Mouse (Mus musculus): ENCODE measurements at regions not wholly inside any gene's neighbourhood (a gene's known extent, or its start where the extent isn't known, plus 50 kb on each side); places are given as distances from the start of the nearest gene placed in this dataset.
"Not testable (repeated sequence)": the region's sequence is repeated elsewhere in the genome, so short reads cannot be mapped to it uniquely, and the experiment has no call there.

DNA sequence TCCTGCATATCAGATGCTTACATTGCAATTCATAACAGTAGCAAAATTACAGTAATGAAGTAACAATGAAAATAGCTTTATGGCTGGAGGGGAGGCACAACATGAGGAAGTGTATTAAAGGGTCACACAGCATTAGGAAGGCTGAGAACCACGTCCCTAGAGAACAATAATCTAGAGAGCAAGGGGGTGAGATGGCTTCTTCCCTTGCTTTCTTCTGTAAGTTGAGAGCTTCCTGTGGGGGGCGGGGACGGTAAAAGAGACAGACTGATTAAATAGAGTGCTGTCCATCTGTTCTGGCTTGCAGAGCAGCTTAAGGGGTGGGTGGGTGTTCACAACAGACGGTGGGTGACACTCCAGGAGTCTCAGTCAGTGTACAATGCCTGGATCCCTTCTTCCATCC lies 68.2 kb upstream of the Lrpprc start:
- H3K4me3 ChIP-seq (ENCODE audit: low read depth, low read length), result no peak overlapping the region
- H3K27ac ChIP-seq (ENCODE audit: low read length), result no peak overlapping the region
- 18% methylated on average over 4 of the region's 4 CpGs for WGBS
- no peak for DNase-seq (ENCODE audit: low spot score)
- H3K9ac ChIP-seq (replicated peaks; ENCODE audit: low read depth), result no peak overlapping the region
- no peaks in the 10 kb centered on the region for H3K9me3 ChIP-seq (ENCODE audit: low read length)
- H3K36me3 ChIP-seq (ENCODE audit: insufficient read depth, low read length), result no peaks in the 10 kb centered on the region
- H3K4me1 ChIP-seq (ENCODE audit: insufficient read depth, low read depth, low read length), result no peaks in the 10 kb centered on the region
- H3K4me2 ChIP-seq (replicated peaks; ENCODE audit: low read depth, low read length), result no peak overlapping the region
- TF ChIP-seq CTCF (IDR thresholded peaks at IDR 0.05) (no peak), EP300 (IDR thresholded peaks at IDR 0.05) (no peak)
- ATAC-seq, result no peak
- no peaks in the 10 kb centered on the region for H3K27me3 ChIP-seq (replicated peaks; ENCODE audit: insufficient read depth, low read length)

DNA sequence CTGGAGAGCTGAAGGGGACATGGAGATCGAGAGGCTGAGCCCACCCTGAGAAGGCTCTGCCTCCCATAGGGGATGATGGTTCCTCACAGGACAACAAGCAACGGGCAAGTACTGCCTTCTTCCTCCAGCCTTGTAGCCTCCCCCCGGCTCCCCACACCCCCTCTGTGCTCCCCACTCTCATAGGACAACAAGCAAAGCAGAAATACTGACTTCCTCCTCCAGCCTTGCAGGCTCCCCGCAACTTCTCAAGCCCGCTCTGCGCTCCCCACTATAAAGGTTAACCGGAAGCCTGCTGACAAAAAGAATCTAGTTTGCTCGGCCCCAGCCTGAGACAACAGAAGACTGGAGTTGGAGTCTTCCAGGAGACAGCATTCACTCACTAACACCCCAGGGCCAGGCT lies 69.3 kb upstream of the Lrpprc start:
- Histone ChIP-seq H3K9me3 (ENCODE audit: low read length) (no peaks in the 10 kb centered on the region), H3K4me3 (ENCODE audit: low read depth, low read length) (no peak overlapping the region), H3K4me2 (replicated peaks; ENCODE audit: low read depth, low read length) (no peak overlapping the region), H3K27me3 (replicated peaks; ENCODE audit: insufficient read depth, low read length) (no peaks in the 10 kb centered on the region), H3K9ac (replicated peaks; ENCODE audit: low read depth) (no peak overlapping the region), H3K27ac (ENCODE audit: low read length) (no peak overlapping the region), H3K36me3 (ENCODE audit: insufficient read depth, low read length) (no peaks in the 10 kb centered on the region), H3K4me1 (ENCODE audit: insufficient read depth, low read depth, low read length) (no peaks in the 10 kb centered on the region)
- DNase-seq (ENCODE audit: low spot score) (no peak), ATAC-seq (no peak; the same call in 1 of the 2 replicates)
- 56% methylated on average over 8 of the region's 8 CpGs for WGBS
- no peak for TF ChIP-seq CTCF (IDR thresholded peaks at IDR 0.05)
- TF ChIP-seq EP300 (IDR thresholded peaks at IDR 0.05), result no peak

DNA sequence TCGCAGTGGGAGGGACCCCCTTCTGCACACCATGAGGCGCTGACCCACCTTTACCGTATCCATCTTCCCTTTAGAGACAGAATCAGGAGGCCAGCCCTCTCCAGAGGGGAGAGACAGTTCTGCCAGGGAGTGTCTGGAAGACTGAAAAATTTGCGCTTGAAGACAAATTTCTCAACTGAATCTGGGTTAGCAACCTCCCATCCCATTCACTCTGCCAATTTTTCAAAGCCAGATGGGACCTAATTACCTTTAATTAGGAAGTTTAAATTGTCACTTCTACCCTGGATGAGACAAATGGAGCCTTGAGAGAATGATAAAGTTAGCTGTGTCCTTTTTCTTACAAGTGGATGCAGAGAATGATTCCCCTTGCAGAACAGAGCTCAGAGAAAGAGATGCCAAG lies 70.2 kb upstream of the Lrpprc start:
- no peaks in the 10 kb centered on the region for H3K4me1 ChIP-seq (ENCODE audit: insufficient read depth, low read depth, low read length)
- no peaks in the 10 kb centered on the region for H3K27me3 ChIP-seq (replicated peaks; ENCODE audit: insufficient read depth, low read length)
- DNase-seq (ENCODE audit: low spot score) (no peak), ATAC-seq (no peak)
- no peak overlapping the region for H3K27ac ChIP-seq (ENCODE audit: low read length)
- H3K4me3 ChIP-seq (ENCODE audit: low read depth, low read length), result no peak overlapping the region
- 82% methylated on average over 4 of the region's 4 CpGs for WGBS
- TF ChIP-seq CTCF (IDR thresholded peaks at IDR 0.05) (no peak), EP300 (IDR thresholded peaks at IDR 0.05) (no peak)
- H3K9me3 ChIP-seq (ENCODE audit: low read length), result no peaks in the 10 kb centered on the region
- H3K9ac ChIP-seq (replicated peaks; ENCODE audit: low read depth), result no peak overlapping the region
- no peaks in the 10 kb centered on the region for H3K36me3 ChIP-seq (ENCODE audit: insufficient read depth, low read length)
- no peak overlapping the region for H3K4me2 ChIP-seq (replicated peaks; ENCODE audit: low read depth, low read length)

DNA sequence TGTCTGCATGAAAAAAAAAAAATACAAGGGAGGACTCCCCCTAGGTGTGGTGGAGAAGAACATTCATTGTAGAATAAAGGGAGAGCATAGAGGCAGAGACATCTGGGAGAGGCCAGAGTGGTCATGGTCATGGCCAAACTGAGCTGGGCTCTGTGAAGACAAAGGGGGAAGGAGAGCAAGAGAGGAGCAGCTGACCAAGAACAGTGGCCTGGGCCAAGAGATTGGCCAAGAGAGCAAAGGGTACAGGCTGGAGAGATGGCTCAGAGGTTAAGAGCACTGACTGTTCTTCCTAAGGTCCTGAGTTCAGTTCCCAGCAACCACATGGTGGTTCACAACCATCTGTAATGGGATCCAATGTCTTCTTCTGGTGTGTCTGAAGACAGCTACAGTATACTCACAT lies 73.6 kb upstream of the Lrpprc start:
- not testable (repeated sequence) for ATAC-seq; H3K36me3 ChIP-seq (ENCODE audit: insufficient read depth, low read length); H3K9me3 ChIP-seq (ENCODE audit: low read length); H3K27me3 ChIP-seq (replicated peaks; ENCODE audit: insufficient read depth, low read length); DNase-seq (ENCODE audit: low spot score); H3K4me3 ChIP-seq (ENCODE audit: low read depth, low read length); H3K9ac ChIP-seq (replicated peaks; ENCODE audit: low read depth); H3K4me1 ChIP-seq (ENCODE audit: insufficient read depth, low read depth, low read length); H3K27ac ChIP-seq (ENCODE audit: low read length); H3K4me2 ChIP-seq (replicated peaks; ENCODE audit: low read depth, low read length)

DNA sequence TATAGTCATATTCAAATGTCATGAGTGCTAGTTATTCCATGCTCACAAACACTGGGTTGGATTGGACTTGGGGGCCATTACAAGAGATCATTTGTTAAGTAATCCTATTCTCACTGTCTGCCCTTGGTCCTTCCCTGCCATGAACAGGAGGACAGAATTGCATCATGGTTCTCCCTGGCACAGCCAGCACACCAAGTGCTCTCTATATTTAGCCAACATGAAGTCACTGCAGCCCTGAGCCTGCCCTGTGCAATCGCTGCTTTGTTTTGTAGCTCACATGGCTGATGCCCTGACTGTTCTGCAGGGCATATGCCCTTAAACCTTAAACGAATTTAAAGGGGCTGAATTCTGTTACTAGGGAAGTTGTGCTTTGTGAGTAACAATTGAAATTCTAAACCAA lies 74.6 kb upstream of the Lrpprc start:
- H3K27ac ChIP-seq (ENCODE audit: low read length), result no peak overlapping the region
- no peak overlapping the region for H3K4me3 ChIP-seq (ENCODE audit: low read depth, low read length)
- no peak overlapping the region for H3K4me2 ChIP-seq (replicated peaks; ENCODE audit: low read depth, low read length)
- H3K9ac ChIP-seq (replicated peaks; ENCODE audit: low read depth), result no peak overlapping the region
- no peaks in the 10 kb centered on the region for H3K27me3 ChIP-seq (replicated peaks; ENCODE audit: insufficient read depth, low read length)
- ATAC-seq (no peak), DNase-seq (ENCODE audit: low spot score) (no peak)
- 61% methylated on average over 2 of the region's 2 CpGs for WGBS
- H3K36me3 ChIP-seq (ENCODE audit: insufficient read depth, low read length), result no peaks in the 10 kb centered on the region
- no peaks in the 10 kb centered on the region for H3K4me1 ChIP-seq (ENCODE audit: insufficient read depth, low read depth, low read length)
- no peaks in the 10 kb centered on the region for H3K9me3 ChIP-seq (ENCODE audit: low read length)
- no peak for TF ChIP-seq EP300 (IDR thresholded peaks at IDR 0.05)

DNA sequence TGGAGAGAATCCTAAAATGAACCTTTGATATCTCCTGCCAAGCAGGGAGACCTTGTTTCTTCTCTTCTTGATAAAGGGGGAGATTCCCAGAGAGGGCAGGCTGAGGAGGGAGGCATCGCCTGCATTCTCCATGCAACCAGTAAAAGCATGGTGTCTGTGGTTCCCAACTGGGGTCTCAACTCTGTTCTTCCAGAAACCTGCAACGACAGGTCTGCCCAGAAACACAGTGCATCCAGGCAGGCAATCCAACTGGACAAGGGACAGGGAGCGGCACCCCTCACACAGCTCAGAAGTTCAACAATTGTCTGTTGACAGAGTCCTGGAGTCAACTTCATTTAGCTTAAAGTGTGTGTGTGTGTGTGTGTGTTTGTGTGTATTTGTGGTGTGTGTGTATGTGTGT lies 75.0 kb upstream of the Lrpprc start:
- no peak for TF ChIP-seq EP300 (IDR thresholded peaks at IDR 0.05)
- no peak for TF ChIP-seq CTCF (IDR thresholded peaks at IDR 0.05)
- ATAC-seq (no peak), DNase-seq (ENCODE audit: low spot score) (no peak)
- Histone ChIP-seq H3K4me3 (ENCODE audit: low read depth, low read length) (no peak overlapping the region), H3K4me1 (ENCODE audit: insufficient read depth, low read depth, low read length) (no peaks in the 10 kb centered on the region), H3K36me3 (ENCODE audit: insufficient read depth, low read length) (no peaks in the 10 kb centered on the region), H3K9me3 (ENCODE audit: low read length) (no peaks in the 10 kb centered on the region), H3K9ac (replicated peaks; ENCODE audit: low read depth) (no peak overlapping the region), H3K27me3 (replicated peaks; ENCODE audit: insufficient read depth, low read length) (no peaks in the 10 kb centered on the region), H3K4me2 (replicated peaks; ENCODE audit: low read depth, low read length) (no peak overlapping the region), H3K27ac (ENCODE audit: low read length) (no peak overlapping the region)
- WGBS, result 77% methylated on average over 3 of the region's 3 CpGs

DNA sequence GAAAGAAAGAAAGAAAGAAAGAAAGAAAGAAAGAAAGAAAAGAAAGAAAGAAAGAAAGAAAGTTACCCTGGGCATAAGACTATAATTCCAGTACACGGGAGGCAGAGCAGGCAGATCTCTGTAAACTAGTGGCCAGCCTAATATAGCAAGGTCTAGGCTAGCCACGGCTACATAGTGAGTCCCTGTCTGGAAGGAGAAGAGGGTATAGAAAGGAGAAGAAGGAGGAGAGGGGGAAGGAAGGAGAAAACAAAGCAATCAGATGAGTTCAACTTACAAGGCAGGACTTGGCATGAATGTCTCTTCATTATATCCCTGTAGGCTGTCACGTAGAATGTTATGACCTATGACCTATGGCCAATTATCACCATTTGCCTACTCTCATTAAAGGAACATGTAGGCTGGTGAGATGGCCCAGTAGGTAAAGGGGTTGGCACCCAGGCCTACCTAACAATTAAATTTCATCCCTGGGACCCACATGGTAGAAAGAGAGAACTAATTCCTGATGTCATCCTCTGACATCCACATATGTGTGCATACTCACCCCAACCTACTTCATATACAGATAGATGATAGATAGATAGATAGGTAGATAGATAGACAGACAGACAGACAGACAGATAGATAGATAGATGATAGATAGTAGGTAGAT lies 78.6 kb upstream of the Lrpprc start:
- no peak for ATAC-seq
- Histone ChIP-seq H3K4me3 (ENCODE audit: low read depth, low read length) (no peak overlapping the region), H3K9ac (replicated peaks; ENCODE audit: low read depth) (no peak overlapping the region), H3K9me3 (ENCODE audit: low read length) (no peaks in the 10 kb centered on the region), H3K27me3 (replicated peaks; ENCODE audit: insufficient read depth, low read length) (no peaks in the 10 kb centered on the region), H3K4me2 (replicated peaks; ENCODE audit: low read depth, low read length) (no peak overlapping the region), H3K27ac (ENCODE audit: low read length) (no peak overlapping the region), H3K4me1 (ENCODE audit: insufficient read depth, low read depth, low read length) (no peaks in the 10 kb centered on the region), H3K36me3 (ENCODE audit: insufficient read depth, low read length) (no peaks in the 10 kb centered on the region)
- DNase-seq (ENCODE audit: low spot score), result no peak
- no peak for TF ChIP-seq CTCF (IDR thresholded peaks at IDR 0.05)
- no peak for TF ChIP-seq EP300 (IDR thresholded peaks at IDR 0.05)
- 76% methylated on average over 3 of the region's 3 CpGs for WGBS
